Mouse (Mus musculus): ENCODE results near the gene Adcy2.

- TF ChIP-seq EP300 (IDR thresholded peaks at IDR 0.05; ENCODE audit: low read depth in 1 of 2, low read length in 2 of 2), result no peak
- TF ChIP-seq NELFE (IDR thresholded peaks at IDR 0.05; ENCODE audit: low read depth, low read length), result no peak
- no peak for TF ChIP-seq POLR2A (IDR thresholded peaks at IDR 0.05; ENCODE audit: control insufficient read depth in 1 of 2, insufficient read depth in 1 of 2, low read depth in 1 of 2, low read length in 2 of 2, poor library complexity in 1 of 2)
- TF ChIP-seq E2F4 (IDR thresholded peaks at IDR 0.05; ENCODE audit: borderline replicate concordance, low read depth, low read length), result no peak
- TF ChIP-seq ZC3H11A (IDR thresholded peaks at IDR 0.05; ENCODE audit: low read depth, low read length), result no peak
- no peak for TF ChIP-seq CTCF (IDR thresholded peaks at IDR 0.05 in 2 of 3, conservative IDR thresholded peaks at IDR 0.05 in 1 of 3; ENCODE audit: control insufficient read depth in 1 of 3, insufficient read depth in 1 of 3, low read depth in 2 of 3, low read length in 3 of 3, poor library complexity in 1 of 3, severe bottlenecking in 1 of 3)
Observed at GRCm38 (mm10) chr13:68996661-68997060, 2.7 kb downstream of the Adcy2 start.

Measured in MEL (cell line).